8 mouse cellular contexts compared by ENCODE assay signal in genomic region chr2:147177672-147178071, GRCm38 (mm10). TPM values are rescaled to one million over a fixed set of nuclear protein-coding genes. Genes with fewer than 3 reads are reported as not detected.
DNase-seq lines count a peak whose midpoint lies in the region; ATAC-seq and TF ChIP-seq lines count a peak whose summit lies in the region.

No protein-coding gene starts in this region.

- peak; percentile 77 for ATAC-seq in erythroblast, adult 5-6 weeks (replicated peaks; ENCODE audit: low FRiP score, poor library complexity, severe bottlenecking)
- no peak for ATAC-seq in heart, embryonic 13.5 days (ENCODE audit: extremely low read depth, insufficient number of reproducible peaks, low FRiP score, low TSS enrichment)
- peak; percentile 48 for ATAC-seq in kidney, postnatal 0 days (replicated peaks; ENCODE audit: low FRiP score, low read depth)

- no peak overlapping the region for H3K27ac ChIP-seq in heart, embryonic 13.5 days (replicated peaks)
- no peak overlapping the region for H3K27ac ChIP-seq in kidney, postnatal 0 days
- no peak overlapping the region for H3K27ac ChIP-seq in liver, adult 2 months (replicated peaks; ENCODE audit: insufficient read depth, low read depth, low read length)

- H3K79me2 ChIP-seq in liver, adult 2 months (ENCODE audit: control insufficient read depth, insufficient read depth, low read length), result no peaks in the 10 kb centered on the region

- TF ChIP-seq POLR2A in liver, adult 2 months (IDR thresholded peaks at IDR 0.05; ENCODE audit: extremely low read depth, insufficient read depth, low read length), result no peak

- H3K4me2 ChIP-seq in heart, embryonic 13.5 days, result peak overlapping the region; percentile 76
- peak overlapping the region; percentile 59 for H3K4me2 ChIP-seq in kidney, postnatal 0 days (ENCODE audit: low read length)

- peak; percentile 64 for DNase-seq in CD4-positive helper T cell, adult 2 months (ENCODE audit: low read depth, low spot score)
- peak; percentile 86 for DNase-seq in brain, adult 2 months (ENCODE audit: low read depth, low spot score)
- peak; percentile 90 for DNase-seq in kidney, postnatal 0 days (ENCODE audit: low spot score)
- peak; percentile 75 for DNase-seq in liver, adult 2 months (ENCODE audit: extremely low read depth, low read depth, low spot score)
- peak; percentile 81 for DNase-seq in naive thymus-derived CD4-positive, alpha-beta T cell, adult 2 months (ENCODE audit: low read depth)
- DNase-seq in splenic B cell, adult 2 months (ENCODE audit: low read depth, low spot score), result peak; percentile 79

- H3K4me1 ChIP-seq in heart, embryonic 13.5 days, result peaks cover 9% of the 10 kb centered on the region
- H3K4me1 ChIP-seq in kidney, postnatal 0 days (replicated peaks; ENCODE audit: insufficient read depth, low read length), result 0 out of 2 replicates have a peak, but pooled peaks cover 3% of the 10 kb centered on the region
- H3K4me1 ChIP-seq in liver, adult 2 months (ENCODE audit: control insufficient read depth, insufficient read depth, low read length), result 0 out of 2 replicates have a peak, but pooled peaks cover 6% of the 10 kb centered on the region

- no peaks in the 10 kb centered on the region for H3K9me3 ChIP-seq in heart, embryonic 13.5 days
- H3K9me3 ChIP-seq in kidney, postnatal 0 days (replicated peaks; ENCODE audit: low read length), result no peaks in the 10 kb centered on the region

- H3K9ac ChIP-seq in heart, embryonic 13.5 days, result 0 out of 2 replicates have a peak overlapping the region, but pooled peaks have one; percentile 21
- no peak overlapping the region for H3K9ac ChIP-seq in kidney, postnatal 0 days (ENCODE audit: low read depth, low read length)
- H3K9ac ChIP-seq in liver, adult 2 months (ENCODE audit: low read depth, low read length), result no peak overlapping the region

- peaks cover 93% of the 10 kb centered on the region for H3K27me3 ChIP-seq in heart, embryonic 13.5 days (replicated peaks)
- peaks cover 48% of the 10 kb centered on the region for H3K27me3 ChIP-seq in kidney, postnatal 0 days (ENCODE audit: insufficient read depth, low read length)
- 0 out of 2 replicates have a peak, but pooled peaks cover 3% of the 10 kb centered on the region for H3K27me3 ChIP-seq in liver, adult 2 months (ENCODE audit: control insufficient read depth, insufficient read depth, low read length)
- no peaks in the 10 kb centered on the region for H3K27me3 ChIP-seq in splenic B cell, adult 2 months (ENCODE audit: control insufficient read depth, insufficient read depth, low read length, poor library complexity, severe bottlenecking)

- WGBS in heart, embryonic 13.5 days, result 7% methylated on average over 10 of the region's 10 CpGs
- WGBS in kidney, postnatal 0 days, result 8% methylated on average over 10 of the region's 10 CpGs
- WGBS in liver, adult 2 months, result 8% methylated on average over 10 of the region's 10 CpGs

- TF ChIP-seq CTCF in kidney, postnatal 0 days (IDR thresholded peaks at IDR 0.05; ENCODE audit: low read depth), result peak; percentile 91
- TF ChIP-seq CTCF in liver, adult 2 months (IDR thresholded peaks at IDR 0.05; ENCODE audit: low read depth, low read length), result peak; percentile 94

- H3K36me3 ChIP-seq in heart, embryonic 13.5 days, result no peaks in the 10 kb centered on the region
- no peaks in the 10 kb centered on the region for H3K36me3 ChIP-seq in kidney, postnatal 0 days (ENCODE audit: insufficient read depth, low read length)
- H3K36me3 ChIP-seq in liver, adult 2 months (ENCODE audit: control insufficient read depth, insufficient read depth, low read length), result no peaks in the 10 kb centered on the region
- H3K36me3 ChIP-seq in splenic B cell, adult 2 months (ENCODE audit: control insufficient read depth, insufficient read depth, low read length, poor library complexity, severe bottlenecking), result no peaks in the 10 kb centered on the region

- H3K4me3 ChIP-seq in heart, embryonic 13.5 days, result peak overlapping the region; percentile 49
- peak overlapping the region; percentile 11; the same call in 1 of the 2 replicates for H3K4me3 ChIP-seq in kidney, postnatal 0 days (replicated peaks; ENCODE audit: low read depth, low read length)
- H3K4me3 ChIP-seq in liver, adult 2 months (ENCODE audit: insufficient read depth, low read depth, low read length), result no peak overlapping the region

RNA-seq across cellular contexts. Expression of gene Nkx2-2, which starts 16.4 kb away (rescaled TPM):
- not detected in 2 replicates for total RNA-seq in erythroblast, adult 5-6 weeks (2015; ENCODE audit: low replicate concordance)
- not detected in 2 replicates for total RNA-seq in erythroblast, adult 5-6 weeks (2017; ENCODE audit: low replicate concordance)
- 0.33 TPM in 1 of 2 replicates, not detected in the other for polyA plus RNA-seq in heart, embryonic 13.5 days (2015; fragmentation: Nextera tagmentation; extraction: Ambion mirVana)
- polyA plus RNA-seq in kidney, postnatal 0 days (2015; fragmentation: Nextera tagmentation; extraction: Ambion mirVana), result 0.20 TPM in 1 of 2 replicates, not detected in the other
- not detected in 2 replicates for total RNA-seq in liver, adult 2 months (2014; rRNA removed)
- not detected in 2 replicates for polyA plus RNA-seq in liver, adult 2 months (2012; rRNA removed)
